Comparison of ENCODE assay signal across 15 mouse cellular contexts in genomic region chr9:36990626-36991368, GRCm38 (mm10).
A peak's percentile ranks its signal among the peaks of the same experiment; 100 is the strongest.
DNase-seq lines count a peak whose midpoint lies in the region; ATAC-seq and TF ChIP-seq lines count a peak whose summit lies in the region.
"Had no signal": no experiment of that assay in that cellular context is flagged by ENCODE, and none has a peak within 500 bp of the region (broad histone marks: within the 10 kb centered on the region; RNA-seq: fewer than 3 reads in every experiment).

No protein-coding gene starts in this region.

- H3K4me1 ChIP-seq in kidney, postnatal 0 days (replicated peaks; ENCODE audit: insufficient read depth, low read length): no peaks in the 10 kb centered on the region
- peaks cover 6% of the 10 kb centered on the region for H3K4me1 ChIP-seq in testis, adult 2 months (ENCODE audit: control insufficient read depth, insufficient read depth, low read length)
- H3K4me1 ChIP-seq: megakaryocyte, embryonic 14.5 days had no signal

- no peak for ATAC-seq in kidney, postnatal 0 days (replicated peaks; ENCODE audit: low FRiP score, low read depth)

- no peaks in the 10 kb centered on the region for H3K27me3 ChIP-seq in kidney, postnatal 0 days (ENCODE audit: insufficient read depth, low read length)
- H3K27me3 ChIP-seq in testis, adult 2 months (ENCODE audit: control insufficient read depth, insufficient read depth, low read length): no peaks in the 10 kb centered on the region

- no peak for TF ChIP-seq POLR2A in testis, adult 2 months (IDR thresholded peaks at IDR 0.05; ENCODE audit: control insufficient read depth, low read depth, low read length)

- no peak for TF ChIP-seq CTCF in kidney, postnatal 0 days (IDR thresholded peaks at IDR 0.05; ENCODE audit: low read depth)
- no peak for TF ChIP-seq CTCF in testis, adult 2 months (IDR thresholded peaks at IDR 0.05; ENCODE audit: control insufficient read depth, insufficient read depth, insufficient replicate concordance, low read depth, low read length)

- peak; percentile 25 for DNase-seq in adrenal gland, postnatal 14 days
- no peak for DNase-seq in adrenal gland, adult 8-10 months
- peak; percentile 28 for DNase-seq in kidney, postnatal 0 days (ENCODE audit: low spot score)
- DNase-seq in kidney, adult 8-10 months: no peak
- DNase-seq in testis, postnatal 10 days (ENCODE audit: low spot score): no peak
- DNase-seq in cerebellum, adult 11 months: no peak
- no peak for DNase-seq in urinary bladder, adult 18-20 months (ENCODE audit: low spot score in 2 of 2)
- DNase-seq: adrenal gland, adult 2 months; heart, adult 2 months; heart, postnatal 36 days; lung, adult 2 months; right cerebral cortex, postnatal 4 days; thymus, postnatal 36 days had no signal

- 37% methylated on average over 13 of the region's 13 CpGs for WGBS in kidney, postnatal 0 days

- H3K9ac ChIP-seq in kidney, postnatal 0 days (ENCODE audit: low read depth, low read length): 0 out of 2 replicates have a peak overlapping the region, but pooled peaks have one; percentile 20

- H3K36me3 ChIP-seq in kidney, postnatal 0 days (ENCODE audit: insufficient read depth, low read length): no peaks in the 10 kb centered on the region
- H3K36me3 ChIP-seq in testis, adult 2 months (ENCODE audit: control insufficient read depth, insufficient read depth, low read length): no peaks in the 10 kb centered on the region

- no peaks in the 10 kb centered on the region for H3K9me3 ChIP-seq in kidney, postnatal 0 days (replicated peaks; ENCODE audit: low read length)
- H3K9me3 ChIP-seq: megakaryocyte, embryonic 14.5 days had no signal

- H3K4me2 ChIP-seq in kidney, postnatal 0 days (ENCODE audit: low read length): no peak overlapping the region

- no peak overlapping the region for H3K27ac ChIP-seq in kidney, postnatal 0 days
- H3K27ac ChIP-seq in testis, adult 2 months (ENCODE audit: control insufficient read depth, insufficient read depth, low read depth, low read length): peak overlapping the region; percentile 58; the same call in 1 of the 2 replicates
- H3K27ac ChIP-seq: heart, adult 2 months had no signal

- no peak overlapping the region for H3K4me3 ChIP-seq in kidney, postnatal 0 days (replicated peaks; ENCODE audit: low read depth, low read length)
- H3K4me3 ChIP-seq in testis, adult 2 months (ENCODE audit: control insufficient read depth, low read depth, low read length): no peak overlapping the region
- H3K4me3 ChIP-seq: heart, adult 2 months; megakaryocyte, embryonic 14.5 days had no signal

Comparison
In these comparisons a context has a peak if more than half of its experiments do, and no peak if none do; other contexts are left out.
1. DNase-seq: peak in adrenal gland, postnatal 14 days (single experiment) and kidney, postnatal 0 days (single experiment); none in adrenal gland, adult 8-10 months (single experiment), kidney, adult 8-10 months (0 of 2), testis, postnatal 10 days (single experiment), cerebellum, adult 11 months (single experiment) and urinary bladder, adult 18-20 months (0 of 2).